Mouse (Mus musculus): ENCODE measurements at regions not wholly inside any gene's neighbourhood (a gene's known extent, or its start where the extent isn't known, plus 50 kb on each side); places are given as distances from the start of the nearest gene placed in this dataset.

- TF ChIP-seq CTCF (IDR thresholded peaks at IDR 0.05; ENCODE audit: borderline replicate concordance, control insufficient read depth, extremely low read depth, insufficient read depth, low read length, poor library complexity) (no peak), POLR2A (IDR thresholded peaks at IDR 0.05; ENCODE audit: control insufficient read depth, extremely low read depth, insufficient read depth, low read length, poor library complexity) (no peak)
These were observed 214.5 kb upstream of the Eif4g2 start for GRCm38 (mm10) chr7:111297174-111297902.

Measured in thymus, adult 2 months (tissue).